Mouse (Mus musculus) brain, embryonic 14.5 days (tissue): ENCODE data around the gene Atxn7l1.

Source experiments
- CTCF ChIP-seq: fragments of 200-500 bp; IDR thresholded peaks from 2 replicates; pipeline ENCODE4 v1.5.1; 2012; ENCODE audit warnings: inconsistent platforms, mild to moderate bottlenecking, moderate library complexity, borderline replicate concordance; ENCODE audit not compliant: insufficient read depth, insufficient read length; ENCODE audit errors: extremely low read depth
- POLR2A ChIP-seq: fragments of 200-500 bp; IDR thresholded peaks from 2 replicates; pipeline ENCODE4 v1.6.1; 2012; ENCODE audit warnings: mild to moderate bottlenecking, inconsistent platforms, borderline replicate concordance; ENCODE audit not compliant: poor library complexity, insufficient read depth, insufficient read length, severe bottlenecking; ENCODE audit errors: extremely low read depth

DNA sequence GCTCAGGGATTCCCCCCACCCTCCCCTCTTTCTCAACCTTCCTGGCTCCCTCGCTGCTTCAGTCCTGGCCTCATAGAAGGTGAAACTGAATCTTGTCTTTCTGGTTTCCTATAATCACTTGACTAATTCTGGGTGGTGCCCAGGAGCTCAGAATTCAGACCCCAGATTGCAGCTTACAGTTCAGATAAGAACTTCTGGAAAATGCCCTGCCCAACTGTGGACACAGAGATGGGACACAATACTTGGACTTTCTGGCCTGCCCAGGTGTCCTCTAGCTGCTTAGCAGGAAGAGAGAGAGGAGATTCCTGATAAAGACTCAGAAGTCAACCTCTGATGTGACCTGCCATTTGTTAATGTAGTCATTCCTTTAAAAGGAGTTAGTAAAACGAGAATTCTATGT lies 131.7 kb downstream of the Atxn7l1 start:
- TF ChIP-seq POLR2A: no peak
- no peak for TF ChIP-seq CTCF
